Mouse (Mus musculus): ENCODE results near the gene Aasdh.
"Not testable (repeated sequence)": the region's sequence is repeated elsewhere in the genome, so short reads cannot be mapped to it uniquely, and the experiment has no call there.

Aasdh gene

GRCm38 (mm10) chr5:76905405-76906154 lies at the start of gene Aasdh:
Gene Aasdh, minus strand, starts transcription at chr5:76905514.
- peak; percentile 86 to 87 for DNase-seq

DNA sequence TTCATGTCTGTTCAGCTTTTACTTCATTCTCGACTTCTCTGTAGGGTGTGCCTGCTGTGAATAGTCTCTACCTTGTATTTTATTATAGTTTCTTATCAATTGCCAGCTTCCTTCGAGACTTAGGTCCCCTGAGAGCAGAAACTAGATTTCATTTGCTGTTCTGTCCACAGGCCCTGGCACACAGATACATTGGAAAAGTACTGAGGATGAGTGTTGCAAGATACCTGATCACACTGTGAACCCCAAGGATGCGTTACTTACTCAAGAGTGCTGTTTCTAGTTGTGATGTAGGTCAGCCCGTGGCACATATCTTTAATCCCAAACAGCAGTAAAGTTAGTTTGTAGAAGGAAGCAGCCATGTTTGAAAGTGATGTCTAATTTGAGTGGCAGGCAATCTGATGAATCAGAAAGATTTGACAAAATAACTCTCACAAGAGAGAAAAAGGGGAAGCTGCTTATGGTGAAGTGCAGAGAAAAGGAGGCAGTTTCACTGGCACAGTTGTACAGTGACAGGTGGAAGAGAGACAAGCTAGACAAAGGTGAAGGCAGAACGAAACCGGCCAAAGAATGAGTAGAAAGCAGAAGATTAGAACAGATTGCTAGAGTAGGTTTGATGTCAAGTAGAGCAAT lies 49.1 kb upstream of the Aasdh start:
- no peak for DNase-seq

- DNase-seq: no peak
Observed at GRCm38 (mm10) chr5:76953794-76954193, 48.5 kb upstream of the Aasdh start.

- no peak for DNase-seq
Observed at GRCm38 (mm10) chr5:76952112-76953040, 47.1 kb upstream of the Aasdh start.

DNA sequence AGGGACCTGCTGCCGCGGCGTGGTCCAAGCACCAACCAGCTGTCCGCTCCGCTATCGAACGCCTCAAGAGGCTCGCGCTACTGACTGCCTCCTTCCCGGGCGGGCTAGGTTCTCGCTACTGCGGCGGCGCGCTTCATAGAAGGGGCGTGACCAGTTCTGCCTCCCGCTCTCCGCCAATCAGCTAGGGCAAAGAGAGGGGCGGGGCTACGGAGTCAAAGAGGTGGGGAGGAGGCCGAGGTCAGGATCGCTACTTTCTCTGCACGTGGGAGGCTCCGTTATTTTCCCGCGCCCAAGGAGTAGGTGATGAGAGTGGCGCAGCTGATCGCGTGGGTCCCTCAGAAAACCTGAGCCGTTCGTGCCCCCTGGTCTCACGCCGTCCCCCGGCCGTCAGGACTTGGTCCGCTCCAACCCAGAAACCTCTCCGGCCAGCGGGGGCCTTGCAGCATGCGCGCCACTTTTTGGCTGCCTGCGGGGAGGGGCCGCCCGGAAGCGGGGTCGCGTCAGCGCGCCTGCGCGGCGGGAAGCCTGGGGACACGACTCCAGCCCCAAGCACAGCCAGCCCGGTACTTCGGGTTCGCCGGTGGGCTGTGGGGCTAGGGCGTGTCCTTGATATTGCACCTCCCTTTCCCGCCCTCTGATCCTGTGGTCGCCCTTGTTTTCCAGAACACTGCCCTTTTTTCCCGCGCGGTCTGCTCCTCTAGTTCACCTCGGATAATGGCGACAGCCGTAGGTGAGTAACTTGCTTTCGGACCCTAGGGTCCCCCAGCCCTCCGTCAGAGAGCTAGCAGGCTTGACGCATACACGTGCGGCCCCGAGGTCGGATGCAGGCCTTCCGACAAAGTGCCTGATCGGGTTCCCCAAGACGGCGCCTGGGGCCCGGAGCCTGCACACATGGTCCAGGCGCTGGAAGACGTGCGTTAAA lies 46.1 kb upstream of the Aasdh start, which contains the start of the genes Paics and Ppat:
TSS of gene Paics (plus strand) at position 202 of the 922 bp plus-strand sequence.
TSS of gene Ppat (minus strand) at position 473 of the 922 bp plus-strand sequence.
- DNase-seq: peak; percentile 96 to 98

- DNase-seq: no peak
Observed at GRCm38 (mm10) chr5:76950343-76951105, 45.2 kb upstream of the Aasdh start.

DNA sequence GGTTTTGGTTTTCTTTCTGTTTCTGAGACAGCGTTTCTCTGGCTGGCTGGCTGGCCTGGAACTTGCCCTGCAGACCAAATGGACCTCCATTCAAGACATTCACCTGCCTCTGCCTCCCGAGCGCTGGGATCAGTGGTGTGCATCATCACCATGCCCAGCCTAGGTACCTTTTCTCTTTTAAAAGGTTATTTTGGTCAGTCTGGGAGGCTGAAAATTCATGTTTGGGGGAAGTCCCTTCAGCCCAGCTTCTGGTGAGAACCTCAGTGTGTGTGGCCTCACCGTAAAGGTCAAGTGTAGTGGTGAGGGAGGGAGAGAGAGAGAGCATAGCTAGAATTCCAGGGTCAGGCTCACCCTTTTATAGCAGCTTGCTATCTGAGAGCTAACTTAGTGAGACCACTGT lies 42.4 kb upstream of the Aasdh start:
- DNase-seq: no peak

DNA sequence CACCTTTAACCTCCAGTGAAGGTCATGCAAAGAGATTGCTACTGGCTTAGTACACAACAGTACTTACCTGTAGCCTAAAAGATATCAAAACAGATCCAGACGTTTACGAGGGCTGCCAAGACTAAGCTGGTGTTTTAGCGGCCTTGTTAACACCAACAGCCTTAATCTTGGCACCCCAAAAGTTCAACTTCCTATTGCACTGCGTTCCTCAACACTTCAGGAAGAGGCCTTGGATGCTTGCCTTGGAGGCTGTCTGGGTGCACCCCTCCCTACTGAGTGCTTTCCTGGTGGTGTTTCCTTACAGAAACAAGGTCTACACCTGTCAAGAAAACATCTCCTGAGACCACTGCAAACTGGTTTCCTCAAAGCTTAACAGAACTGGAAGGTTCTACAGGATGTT lies 41.8 kb upstream of the Aasdh start:
- no peak for DNase-seq

DNA sequence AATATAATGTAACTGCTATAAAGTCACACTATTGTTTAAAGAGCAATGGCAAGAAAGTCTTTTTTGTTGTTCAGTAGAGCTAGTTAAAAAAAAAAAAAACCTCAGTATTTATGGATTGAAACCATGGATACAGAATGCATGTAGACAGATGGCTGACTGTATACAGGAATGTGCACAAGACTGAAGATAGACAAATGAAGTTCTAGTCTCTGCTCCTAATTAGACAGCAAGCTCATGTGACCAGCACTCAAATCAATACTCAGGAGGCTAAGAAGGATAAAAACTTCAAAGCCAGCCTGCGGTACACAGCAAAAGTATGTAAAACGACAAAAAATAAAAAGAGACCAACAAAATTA lies 40.3 kb upstream of the Aasdh start:
- DNase-seq: no peak

- no peak for DNase-seq
Observed at GRCm38 (mm10) chr5:76944965-76945677, 39.8 kb upstream of the Aasdh start.

- DNase-seq: no peak
Observed at GRCm38 (mm10) chr5:76942505-76942904, 37.2 kb upstream of the Aasdh start.

DNA sequence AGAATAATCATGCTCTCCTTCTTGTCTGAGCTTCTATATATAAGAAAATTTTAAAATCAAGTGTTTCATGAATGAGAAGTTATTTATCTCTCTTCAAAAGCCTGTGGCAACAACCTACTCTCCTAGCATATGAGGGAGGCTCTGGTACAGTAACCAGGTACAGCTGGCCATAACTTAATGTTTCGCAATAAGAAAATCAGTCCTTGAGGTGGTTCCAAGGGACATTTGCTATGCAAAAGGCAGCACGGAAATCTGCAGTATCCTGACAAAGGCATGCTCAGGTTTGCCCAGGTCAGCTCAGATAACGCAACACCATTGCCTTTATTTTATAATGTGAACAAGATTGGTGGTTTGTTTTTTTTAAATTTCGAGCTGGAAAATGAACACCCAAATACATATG lies 36.7 kb upstream of the Aasdh start:
- DNase-seq: no peak

DNA sequence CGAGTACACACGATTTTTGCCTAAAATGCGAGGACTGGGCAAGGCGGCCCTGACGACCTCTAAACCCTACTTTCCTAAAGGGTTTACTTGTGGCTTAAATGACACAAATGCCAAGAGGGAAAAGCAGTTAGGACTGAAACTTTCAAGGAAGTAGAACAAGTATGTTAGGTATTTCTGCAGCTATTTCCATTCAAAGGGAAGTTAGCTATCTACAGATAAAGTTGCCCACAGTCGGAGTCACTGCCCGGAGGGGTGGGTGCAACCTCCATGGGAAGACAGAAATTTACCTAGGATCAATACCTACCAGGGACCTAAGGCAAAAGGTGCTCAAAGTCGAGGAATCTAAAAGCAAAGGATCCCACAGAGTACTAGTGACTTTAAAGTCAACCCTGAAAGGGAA lies 34.4 kb upstream of the Aasdh start:
- no peak for DNase-seq

DNA sequence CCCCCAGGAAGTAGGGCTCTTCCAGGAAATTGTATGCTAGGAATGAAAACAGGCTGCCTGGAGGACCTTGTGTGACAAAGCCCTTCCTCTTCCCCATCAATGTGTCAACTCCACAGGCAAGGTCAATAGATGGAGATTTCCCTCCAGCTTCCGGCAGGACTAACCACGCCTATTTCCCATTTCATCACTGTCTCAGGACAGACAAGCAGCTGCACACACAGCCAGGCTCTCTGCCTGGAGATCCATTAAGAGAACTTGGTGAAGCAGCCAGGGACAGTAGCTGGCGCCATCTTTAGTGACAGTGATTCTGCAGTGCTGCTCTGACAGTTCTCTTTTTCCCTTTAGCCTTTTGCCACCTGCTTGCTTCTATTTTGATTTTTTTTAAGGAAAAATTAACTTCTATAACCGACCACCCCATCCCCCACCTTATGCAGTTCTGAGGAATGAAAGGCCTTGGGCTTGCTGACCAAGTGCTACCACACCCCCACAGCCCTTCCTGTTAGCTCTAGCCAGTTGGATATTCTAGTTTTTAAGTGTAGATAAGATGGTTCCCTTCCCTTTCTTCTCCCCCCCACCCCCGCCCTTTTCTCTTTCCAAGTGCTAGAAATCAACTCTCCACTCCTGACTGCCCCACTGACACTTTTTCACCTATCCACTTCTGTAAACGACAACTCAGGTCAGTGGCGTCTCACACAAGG lies 24.0 kb upstream of the Aasdh start:
- no peak for DNase-seq

GRCm38 (mm10) chr5:76928124-76928832 lies 23.0 kb upstream of the Aasdh start:
- no peak for DNase-seq

DNA sequence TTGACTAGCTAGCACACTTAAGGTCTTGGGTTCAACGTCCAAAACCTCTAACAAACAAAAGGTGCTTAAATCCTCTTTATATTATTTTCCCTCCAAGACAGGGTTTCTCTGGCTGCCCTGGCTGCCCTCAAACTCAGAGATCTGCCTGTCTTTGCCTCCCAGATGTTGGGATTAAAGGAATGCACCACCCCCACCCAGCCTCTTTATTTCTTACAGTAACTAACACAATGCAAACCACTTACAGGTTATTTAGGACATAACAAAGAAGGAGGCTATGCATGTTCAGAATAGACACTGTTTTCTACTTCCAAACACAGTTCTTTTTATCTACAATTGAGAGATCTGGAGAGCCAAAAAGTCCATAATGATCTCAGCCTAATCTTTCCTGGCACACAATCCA lies 19.0 kb upstream of the Aasdh start:
- DNase-seq: no peak

DNA sequence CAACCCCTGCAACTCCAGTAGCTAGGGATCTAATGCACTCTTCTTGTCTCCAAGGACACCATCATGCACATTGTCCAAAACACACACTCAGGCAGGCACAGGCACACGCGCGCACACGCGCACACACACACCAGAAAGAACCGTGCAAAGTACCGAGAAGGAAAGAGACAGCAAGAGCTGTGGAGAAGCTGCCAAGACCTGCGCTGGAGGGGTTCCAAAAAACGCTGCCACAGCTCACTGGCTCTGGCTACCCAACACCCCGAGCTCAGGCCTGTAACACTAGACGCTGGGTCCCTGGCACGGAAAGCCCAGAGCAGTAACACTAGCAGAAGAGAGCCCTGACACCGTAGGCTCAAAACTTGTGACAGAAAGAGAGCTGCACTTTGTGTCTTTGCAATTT lies 18.1 kb upstream of the Aasdh start:
- DNase-seq: no peak

- no peak for DNase-seq
Observed at GRCm38 (mm10) chr5:76922833-76923232, 17.5 kb upstream of the Aasdh start.

DNA sequence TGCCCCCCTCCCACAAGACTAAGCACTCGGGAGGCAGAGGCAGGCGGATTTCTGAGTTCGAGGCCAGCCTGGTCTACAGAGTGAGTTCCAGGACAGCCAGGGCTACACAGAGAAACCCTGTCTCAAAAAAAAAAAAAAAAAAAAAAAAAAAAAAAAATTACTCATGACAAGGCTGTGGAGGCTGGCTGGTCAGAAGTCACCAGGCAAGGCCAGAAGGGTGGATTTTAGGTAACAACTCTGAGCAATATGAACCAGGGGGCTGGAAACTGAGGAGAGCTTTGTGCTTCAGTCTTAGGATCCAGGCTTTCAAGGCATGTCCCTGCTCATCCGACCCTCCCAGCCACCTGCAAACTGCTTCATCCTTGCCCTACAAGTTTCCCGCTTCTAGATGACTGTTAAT lies 7.2 kb upstream of the Aasdh start:
- DNase-seq: not testable (repeated sequence)
